Mouse (Mus musculus): ENCODE results near the gene Gm14288.
"Not testable (repeated sequence)": the region's sequence is repeated elsewhere in the genome, so short reads cannot be mapped to it uniquely, and the experiment has no call there.

The Gm14288 gene

GRCm38 (mm10) chr2:175800993-175801392 is at the start of gene Gm14288:
TSS of gene Gm14288 (minus strand) at chr2:175801093.
- not testable (repeated sequence) for DNase-seq (ENCODE audit: low spot score in 2 of 2)

- DNase-seq (ENCODE audit: low spot score in 2 of 2) = not testable (repeated sequence)
Measured at GRCm38 (mm10) chr2:175741237-175741636, 59.7 kb downstream of the Gm14288 start, which contains the start of gene Gm2007. TSS of gene Gm2007 (plus strand) at chr2:175741537.
